Mouse (Mus musculus): Measurements from ENCODE around the gene Timp4.

DNA sequence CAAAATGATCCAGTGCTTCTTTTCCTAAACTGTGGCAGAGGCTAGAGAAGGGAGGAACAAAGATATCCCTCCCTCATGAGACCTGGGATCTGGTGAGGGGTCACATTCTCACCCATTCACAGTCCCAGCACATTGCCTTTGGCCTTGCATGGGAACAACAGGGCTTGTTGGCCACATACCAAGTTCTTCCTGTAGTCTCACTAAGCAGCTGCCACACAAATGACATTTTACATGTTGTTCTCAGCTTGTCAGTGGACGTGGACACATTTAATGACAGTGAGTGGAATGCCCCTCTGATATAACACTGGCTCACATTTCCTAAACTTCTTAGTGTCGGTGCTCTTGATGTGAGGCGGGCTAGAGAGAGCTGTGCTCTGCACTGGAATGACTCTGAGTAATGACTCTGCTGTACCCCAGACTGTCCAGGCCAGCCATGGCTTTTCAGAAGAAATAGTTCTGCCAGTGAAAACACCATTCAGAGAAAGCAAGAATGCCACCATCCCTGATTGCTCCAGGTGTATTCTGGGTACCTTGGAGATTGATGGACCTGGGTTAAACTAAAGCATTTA, 10.8 kb downstream of the Timp4 start:
- TF ChIP-seq CTCF (IDR thresholded peaks at IDR 0.05) (no peak), EP300 (IDR thresholded peaks at IDR 0.05) (no peak)

Data from lung, postnatal 0 days (tissue).